Mouse (Mus musculus) layer of hippocampus, adult 6 months (tissue): ENCODE results near the gene Cfap45. TPM values are rescaled to one million over a fixed set of nuclear protein-coding genes. Genes with fewer than 3 reads are reported as not detected.

Source experiments
- long read RNA-seq, 2 experiments: library from polyadenylated mRNA; unstranded; transcript quantifications; one replicate each; pipeline ENCODE4 v2.0.0; 2019 to 2020
- polyA plus RNA-seq: library from polyadenylated mRNA; unstranded; fragments of <200 nt; fragmentation: Nextera tagmentation; gene quantifications from 2 replicates; pipeline ENCODE4 v1.2.3, GENCODE M21; 2021

Cfap45 gene
- 4.5 and 6.9 TPM in 2 replicates for polyA plus RNA-seq
- long read RNA-seq, experiment 1, partial matches to known transcripts: 2 of 6 reads
- long read RNA-seq, experiment 1, other reads (novel, unspliced or antisense): 3 of 6 reads
- long read RNA-seq, experiment 2, transcript Cfap45-201 (12 exons, 1,908 nt): major isoform, 6 of 14 reads
- long read RNA-seq, experiment 2, partial matches to known transcripts: 1 of 14 reads
- long read RNA-seq, experiment 2, other reads (novel, unspliced or antisense): 5 of 14 reads

GRCm38 (mm10) chr1:172520576-172521440, at the start of gene Cfap45:
TSS of gene Cfap45 (plus strand) at chr1:172520801.

GRCm38 (mm10) chr1:172475054-172475741, 45.4 kb upstream of the Cfap45 start, which contains the start of gene Slamf9:
TSS of gene Slamf9 (plus strand) at chr1:172475358.

GRCm38 (mm10) chr1:172481540-172482280, 38.9 kb upstream of the Cfap45 start, which contains the start of gene Igsf9:
TSS of gene Igsf9 (plus strand) at chr1:172481788.

GRCm38 (mm10) chr1:172499765-172500441, 20.7 kb upstream of the Cfap45 start, which contains the start of gene Tagln2:
TSS of gene Tagln2 (plus strand) at chr1:172500047.

GRCm38 (mm10) chr1:172555638-172556037, 35.0 kb downstream of the Cfap45 start, which contains the start of gene Vsig8:
TSS of gene Vsig8 (plus strand) at chr1:172555938.

GRCm38 (mm10) chr1:172590385-172590784, 69.8 kb downstream of the Cfap45 start, which contains the start of gene Slamf8:
TSS of gene Slamf8 (minus strand) at chr1:172590568.

Other genes with a start within 250 kb of the Cfap45 start
- gene Atp1a2, start 222.7 kb upstream of the Cfap45 start, polyA plus RNA-seq: 143 and 146 TPM in 2 replicates
- 11.6 and 12.5 TPM in 2 replicates for gene Kcnj9, start 191.5 kb upstream of the Cfap45 start, polyA plus RNA-seq
- gene Kcnj10, start 179.6 kb upstream of the Cfap45 start, polyA plus RNA-seq: 19.2 and 29.3 TPM in 2 replicates
- gene Pigm, start 144.3 kb upstream of the Cfap45 start, polyA plus RNA-seq: 2.8 TPM in 2 replicates
- 1.6 and 2.0 TPM in 2 replicates for gene Slamf9, start 45.4 kb upstream of the Cfap45 start, polyA plus RNA-seq
- 0.35 and 0.67 TPM in 2 replicates for gene Igsf9, start 39.0 kb upstream of the Cfap45 start, polyA plus RNA-seq
- gene Tagln2, start 20.8 kb upstream of the Cfap45 start, polyA plus RNA-seq: 13.4 and 13.8 TPM in 2 replicates
- gene Vsig8, start 35.1 kb downstream of the Cfap45 start, polyA plus RNA-seq: 0.51 and 0.68 TPM in 2 replicates
- gene Slamf8, start 69.8 kb downstream of the Cfap45 start, polyA plus RNA-seq: 0.38 and 0.55 TPM in 2 replicates
- 0.09 TPM in 1 of 2 replicates, not detected in the other for gene Fcrl6, start 81.8 kb downstream of the Cfap45 start, polyA plus RNA-seq
- gene Dusp23, start 112.2 kb downstream of the Cfap45 start, polyA plus RNA-seq: 13.2 and 14.1 TPM in 2 replicates
- not detected in 2 replicates for gene Crp, start 177.3 kb downstream of the Cfap45 start, polyA plus RNA-seq